Mouse (Mus musculus): ENCODE measurements around the gene Lrp2. TPM values are rescaled to one million over a fixed set of nuclear protein-coding genes. Genes with fewer than 3 reads are reported as not detected.

The Lrp2 gene
- total RNA-seq (2021) (1 to 10 TPM in 1 of 2 experiments, under 1 TPM in 1; 0.84 to 1.2 TPM), polyA plus RNA-seq (2012; rRNA removed) (0.31 and 0.61 TPM in 2 replicates)
- long read RNA-seq = 0 reads

DNA sequence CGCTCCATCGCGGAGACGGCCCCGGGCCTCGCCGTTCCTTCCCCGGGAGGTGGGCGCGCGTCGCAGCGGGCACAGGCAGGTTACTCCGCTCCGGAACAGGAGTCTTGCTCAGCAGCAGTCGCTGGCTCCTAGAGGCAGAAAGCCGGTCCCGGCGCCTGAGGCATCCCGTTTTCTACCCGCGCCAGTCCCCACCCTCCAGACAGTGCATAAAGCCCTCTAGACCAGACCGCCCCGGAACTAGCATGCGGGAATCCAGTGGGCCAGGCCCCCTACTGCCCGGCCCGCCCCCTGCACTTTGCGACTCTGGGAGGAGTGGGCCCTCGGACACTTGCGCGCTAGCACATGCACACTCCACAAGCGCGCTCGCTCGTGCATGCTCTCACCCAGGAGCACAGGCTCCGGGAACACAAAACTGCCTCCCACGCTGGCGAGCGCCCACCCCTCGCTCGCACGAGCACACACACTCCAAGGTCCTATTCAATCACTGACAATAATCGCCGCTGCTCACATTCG lies at the start of gene Lrp2:
Lrp2 (minus strand) TSS at position 180 of the 513 bp plus-strand sequence.
- peak within 1 kb of the TSS; percentile 36 for H3K4me3 ChIP-seq
- H3K27ac ChIP-seq = no peak within 1 kb of the TSS
- no peaks in the 10 kb centered on the region for H3K36me3 ChIP-seq (ENCODE audit: control insufficient read depth, insufficient read depth, low read length)
- no peaks in the 10 kb centered on the region for H3K4me1 ChIP-seq (ENCODE audit: control insufficient read depth, insufficient read depth, low read length)
- no peak within 1 kb of the TSS for H3K9ac ChIP-seq (ENCODE audit: low read depth, low read length)
- intact Hi-C loops (cut with DNase I) = no loop called here
- 1% methylated on average over 45 of the region's 45 CpGs for WGBS
- TF ChIP-seq EP300 (IDR thresholded peaks at IDR 0.05; ENCODE audit: insufficient read depth, low read depth, low read length) = no peak
- TF ChIP-seq CTCF (IDR thresholded peaks at IDR 0.05) = no peak
- no peak for TF ChIP-seq POLR2A (IDR thresholded peaks at IDR 0.05; ENCODE audit: insufficient read depth, low read depth, low read length)
- no peaks in the 10 kb centered on the region for H3K79me2 ChIP-seq (replicated peaks; ENCODE audit: control insufficient read depth, insufficient read depth, low read length)
- peak; percentile 10 to 19 for DNase-seq
- H3K27me3 ChIP-seq (ENCODE audit: control insufficient read depth, insufficient read depth, low read length) = peaks cover 15% of the 10 kb centered on the region

DNA sequence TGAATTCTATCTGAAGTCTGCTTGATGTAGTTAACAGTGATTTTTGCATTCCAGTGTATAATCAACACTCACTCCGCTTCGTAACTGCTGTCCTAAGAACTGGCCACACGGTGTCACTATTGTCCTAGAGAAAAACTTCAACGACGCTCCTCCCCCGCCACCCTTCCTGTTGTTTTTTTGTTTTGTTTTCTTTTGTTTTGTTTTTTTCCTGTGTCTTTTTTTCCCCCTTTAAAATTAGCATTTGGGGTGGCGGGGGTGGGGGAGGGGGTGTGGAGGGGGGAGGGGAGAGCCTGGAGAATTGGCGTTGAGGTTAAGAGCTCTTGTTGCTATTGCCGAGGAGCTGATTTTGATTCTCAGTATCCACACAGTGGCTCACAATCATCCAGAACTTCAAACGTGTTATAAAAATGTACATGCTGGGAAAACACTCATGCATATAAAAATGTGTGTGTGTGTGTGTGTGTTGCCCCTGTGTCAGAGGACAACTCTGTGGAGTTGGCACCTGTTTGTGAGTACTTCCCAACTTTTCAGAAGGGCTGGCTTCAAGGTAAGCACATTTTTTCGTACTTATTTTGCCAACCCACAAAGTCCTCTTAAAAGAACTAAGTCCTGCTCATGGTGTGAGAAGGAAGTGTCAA lies 49.3 kb upstream of the Lrp2 start:
- DNase-seq = peak; percentile 31 to 33
- H3K27ac ChIP-seq = peak overlapping the region; percentile 23; the same call in 1 of the 2 replicates
- H3K4me3 ChIP-seq = peak overlapping the region; percentile 34; the same call in 1 of the 2 replicates
- H3K27me3 ChIP-seq (ENCODE audit: control insufficient read depth, insufficient read depth, low read length) = no peaks in the 10 kb centered on the region
- intact Hi-C loops (cut with DNase I) = loop anchor here (5.0 kb wide), 3 partner anchors 42 to 317 kb away; partner anchors contain the start of genes Ccdc173 and Phospho2
- TF ChIP-seq EP300 (IDR thresholded peaks at IDR 0.05; ENCODE audit: insufficient read depth, low read depth, low read length) = 0 out of 2 replicates have a peak, but pooled peaks have one; percentile 39
- peak; percentile 85 for TF ChIP-seq CTCF (IDR thresholded peaks at IDR 0.05)
- TF ChIP-seq POLR2A (IDR thresholded peaks at IDR 0.05; ENCODE audit: insufficient read depth, low read depth, low read length) = no peak
- no peaks in the 10 kb centered on the region for H3K4me1 ChIP-seq (ENCODE audit: control insufficient read depth, insufficient read depth, low read length)
- 0 out of 2 replicates have a peak overlapping the region, but pooled peaks have one; percentile 35 for H3K9ac ChIP-seq (ENCODE audit: low read depth, low read length)
- H3K36me3 ChIP-seq (ENCODE audit: control insufficient read depth, insufficient read depth, low read length) = no peaks in the 10 kb centered on the region
- H3K79me2 ChIP-seq (replicated peaks; ENCODE audit: control insufficient read depth, insufficient read depth, low read length) = no peaks in the 10 kb centered on the region
- WGBS = 6% methylated on average over 11 of the region's 11 CpGs

DNA sequence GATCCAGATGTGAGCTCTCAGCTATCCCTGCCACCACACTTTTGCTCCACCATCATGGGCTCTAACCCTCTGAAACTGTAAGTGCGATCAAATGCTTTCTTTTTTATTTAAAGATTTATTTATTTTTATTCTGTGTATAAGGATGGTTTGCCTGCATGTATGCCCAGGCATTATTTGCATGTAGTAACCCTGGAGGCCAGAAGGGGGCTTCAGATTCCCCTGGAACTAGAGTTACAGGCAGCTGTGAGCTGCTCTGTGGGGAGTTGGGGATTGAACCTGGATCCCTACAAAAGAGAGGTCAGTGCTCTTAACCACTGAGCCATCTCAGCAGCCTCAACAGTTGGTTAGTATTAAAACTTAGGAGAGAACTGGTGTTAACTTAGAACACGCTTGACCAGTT lies 45.6 kb upstream of the Lrp2 start:
- no peaks in the 10 kb centered on the region for H3K79me2 ChIP-seq (replicated peaks; ENCODE audit: control insufficient read depth, insufficient read depth, low read length)
- H3K4me3 ChIP-seq = no peak overlapping the region
- WGBS = 86% methylated on average over 2 of the region's 2 CpGs
- H3K27ac ChIP-seq = no peak overlapping the region
- TF ChIP-seq CTCF (IDR thresholded peaks at IDR 0.05) (peak; percentile 58), EP300 (IDR thresholded peaks at IDR 0.05; ENCODE audit: insufficient read depth, low read depth, low read length) (no peak)
- H3K9ac ChIP-seq (ENCODE audit: low read depth, low read length) = no peak overlapping the region
- H3K27me3 ChIP-seq (ENCODE audit: control insufficient read depth, insufficient read depth, low read length) = no peaks in the 10 kb centered on the region
- H3K4me1 ChIP-seq (ENCODE audit: control insufficient read depth, insufficient read depth, low read length) = no peaks in the 10 kb centered on the region
- no peaks in the 10 kb centered on the region for H3K36me3 ChIP-seq (ENCODE audit: control insufficient read depth, insufficient read depth, low read length)
- no peak for DNase-seq
- intact Hi-C loops (cut with DNase I) = no loop called here

DNA sequence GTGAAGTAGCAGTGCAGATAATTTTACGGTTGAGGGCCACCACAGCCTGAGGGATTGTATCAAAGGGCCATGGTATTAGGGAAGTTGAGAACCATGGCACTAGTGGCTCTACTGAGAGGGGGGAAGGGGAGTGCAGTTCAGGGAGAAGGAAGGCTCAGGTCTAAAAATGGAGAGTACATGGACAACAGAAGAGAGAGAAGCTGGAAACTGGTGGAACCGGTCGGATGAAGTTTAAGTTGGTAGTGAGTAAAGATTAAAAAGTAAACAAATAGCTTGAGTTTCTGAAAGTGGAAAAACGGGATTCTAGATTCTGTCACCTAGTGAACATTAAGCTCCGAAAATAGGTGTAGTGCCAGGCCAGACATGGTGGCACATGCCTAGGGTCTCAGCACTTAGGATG lies 44.9 kb upstream of the Lrp2 start:
- no peak overlapping the region for H3K9ac ChIP-seq (ENCODE audit: low read depth, low read length)
- H3K27ac ChIP-seq = no peak overlapping the region
- no peak overlapping the region for H3K4me3 ChIP-seq
- no peaks in the 10 kb centered on the region for H3K79me2 ChIP-seq (replicated peaks; ENCODE audit: control insufficient read depth, insufficient read depth, low read length)
- no peaks in the 10 kb centered on the region for H3K36me3 ChIP-seq (ENCODE audit: control insufficient read depth, insufficient read depth, low read length)
- no peak for DNase-seq
- TF ChIP-seq CTCF (IDR thresholded peaks at IDR 0.05) (no peak), POLR2A (IDR thresholded peaks at IDR 0.05; ENCODE audit: insufficient read depth, low read depth, low read length) (no peak), EP300 (IDR thresholded peaks at IDR 0.05; ENCODE audit: insufficient read depth, low read depth, low read length) (no peak)
- WGBS = 92% methylated on average over 5 of the region's 5 CpGs
- intact Hi-C loops (cut with DNase I) = no loop called here
- H3K4me1 ChIP-seq (ENCODE audit: control insufficient read depth, insufficient read depth, low read length) = no peaks in the 10 kb centered on the region
- H3K27me3 ChIP-seq (ENCODE audit: control insufficient read depth, insufficient read depth, low read length) = 0 out of 2 replicates have a peak, but pooled peaks cover 1% of the 10 kb centered on the region

DNA sequence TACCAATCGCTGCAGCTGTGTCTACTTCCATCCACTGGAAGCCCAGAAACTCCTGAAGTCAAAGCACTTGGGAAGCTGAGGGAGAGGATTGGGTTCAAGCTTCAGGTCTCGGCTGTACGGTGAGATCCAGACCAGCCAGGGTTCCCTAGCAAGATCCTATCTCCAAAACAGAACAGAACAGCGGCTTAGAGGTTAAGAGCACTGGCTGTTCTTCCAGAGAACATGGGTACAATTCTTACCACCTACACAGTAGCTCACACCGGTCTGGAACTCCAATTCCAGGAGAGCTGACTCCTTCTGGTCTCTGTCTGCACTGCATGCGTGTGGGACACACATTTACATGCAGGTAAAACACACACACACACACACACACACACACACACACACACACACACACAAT lies 44.0 kb upstream of the Lrp2 start:
- no peak for DNase-seq
- 86% methylated on average over 6 of the region's 6 CpGs for WGBS
- H3K27me3 ChIP-seq (ENCODE audit: control insufficient read depth, insufficient read depth, low read length) = 0 out of 2 replicates have a peak, but pooled peaks cover 1% of the 10 kb centered on the region
- intact Hi-C loops (cut with DNase I) = no loop called here
- H3K4me1 ChIP-seq (ENCODE audit: control insufficient read depth, insufficient read depth, low read length) = no peaks in the 10 kb centered on the region
- H3K79me2 ChIP-seq (replicated peaks; ENCODE audit: control insufficient read depth, insufficient read depth, low read length) = no peaks in the 10 kb centered on the region
- no peak overlapping the region for H3K27ac ChIP-seq
- no peaks in the 10 kb centered on the region for H3K36me3 ChIP-seq (ENCODE audit: control insufficient read depth, insufficient read depth, low read length)
- H3K9ac ChIP-seq (ENCODE audit: low read depth, low read length) = no peak overlapping the region
- TF ChIP-seq CTCF (IDR thresholded peaks at IDR 0.05) = no peak
- no peak for TF ChIP-seq EP300 (IDR thresholded peaks at IDR 0.05; ENCODE audit: insufficient read depth, low read depth, low read length)
- TF ChIP-seq POLR2A (IDR thresholded peaks at IDR 0.05; ENCODE audit: insufficient read depth, low read depth, low read length) = no peak
- no peak overlapping the region for H3K4me3 ChIP-seq

DNA sequence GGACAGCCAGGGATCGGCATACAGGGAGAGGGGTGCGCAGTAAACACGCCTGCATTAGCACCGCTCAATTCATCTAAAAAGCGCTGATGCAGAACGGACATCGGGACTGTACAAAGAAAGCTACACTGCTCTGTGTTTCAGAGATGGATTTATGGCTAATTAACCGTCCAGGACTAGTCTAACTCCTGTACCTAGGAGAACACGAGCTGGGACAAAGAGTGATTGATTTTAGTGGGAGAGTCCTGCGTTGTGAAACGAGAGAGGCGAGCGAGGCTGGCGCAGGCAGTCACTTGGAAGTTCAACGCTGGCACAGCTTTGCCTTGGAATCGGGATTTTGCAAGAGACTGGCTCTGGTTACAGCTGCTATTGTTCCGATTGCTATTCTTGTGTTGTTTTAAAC lies 43.4 kb upstream of the Lrp2 start:
- TF ChIP-seq POLR2A (IDR thresholded peaks at IDR 0.05; ENCODE audit: insufficient read depth, low read depth, low read length) = no peak
- TF ChIP-seq EP300 (IDR thresholded peaks at IDR 0.05; ENCODE audit: insufficient read depth, low read depth, low read length) = no peak
- TF ChIP-seq CTCF (IDR thresholded peaks at IDR 0.05) = no peak
- no peaks in the 10 kb centered on the region for H3K79me2 ChIP-seq (replicated peaks; ENCODE audit: control insufficient read depth, insufficient read depth, low read length)
- no peak overlapping the region for H3K4me3 ChIP-seq
- 83% methylated on average over 17 of the region's 17 CpGs for WGBS
- H3K4me1 ChIP-seq (ENCODE audit: control insufficient read depth, insufficient read depth, low read length) = no peaks in the 10 kb centered on the region
- no peak overlapping the region for H3K27ac ChIP-seq
- no peak for DNase-seq
- H3K9ac ChIP-seq (ENCODE audit: low read depth, low read length) = no peak overlapping the region
- no peaks in the 10 kb centered on the region for H3K36me3 ChIP-seq (ENCODE audit: control insufficient read depth, insufficient read depth, low read length)
- intact Hi-C loops (cut with DNase I) = no loop called here
- 0 out of 2 replicates have a peak, but pooled peaks cover 1% of the 10 kb centered on the region for H3K27me3 ChIP-seq (ENCODE audit: control insufficient read depth, insufficient read depth, low read length)

All from heart, adult 2 months (tissue).